Mouse (Mus musculus): ENCODE measurements at regions not wholly inside any gene's neighbourhood (a gene's known extent, or its start where the extent isn't known, plus 50 kb on each side); places are given as distances from the start of the nearest gene placed in this dataset.
A peak's percentile ranks its signal among the peaks of the same experiment; 100 is the strongest.

- H3K27ac ChIP-seq (ENCODE audit: insufficient read depth, low read depth, low read length, poor library complexity, severe bottlenecking), result no peak overlapping the region
- H3K4me3 ChIP-seq (ENCODE audit: insufficient read depth in 1 of 2, low read depth in 1 of 2, low read length in 2 of 2, poor library complexity in 1 of 2, severe bottlenecking in 1 of 2), result no peak overlapping the region
- H3K4me1 ChIP-seq (ENCODE audit: control insufficient read depth in 2 of 2, insufficient read depth in 2 of 2, low read length in 2 of 2, poor library complexity in 1 of 2), result no peaks in the 10 kb centered on the region
- no peak for DNase-seq (ENCODE audit: low read depth, low spot score)
- in situ Hi-C loops (cut with MboI; ENCODE audit: low sequenced_read_pairs in 2 of 2, unreplicated experiment in 2 of 2), result no loop called here
- no peaks in the 10 kb centered on the region for H3K9me3 ChIP-seq (ENCODE audit: control insufficient read depth, insufficient read depth, low read depth, low read length)
- H3K36me3 ChIP-seq (ENCODE audit: control insufficient read depth, insufficient read depth, low read length, poor library complexity, severe bottlenecking), result no peaks in the 10 kb centered on the region
- no peak overlapping the region for H3K9ac ChIP-seq (ENCODE audit: insufficient read depth, low read depth, low read length, poor library complexity, severe bottlenecking)
- TF ChIP-seq ZC3H11A (IDR thresholded peaks at IDR 0.05; ENCODE audit: borderline replicate concordance, low read depth, low read length), result no peak
- TF ChIP-seq MAFK (IDR thresholded peaks at IDR 0.05; ENCODE audit: insufficient read depth, low read depth, low read length), result no peak
- no peak for TF ChIP-seq CHD2 (IDR thresholded peaks at IDR 0.05; ENCODE audit: low read depth, low read length)
- TF ChIP-seq ZNF384 (IDR thresholded peaks at IDR 0.05; ENCODE audit: low read depth, low read length), result no peak
These were observed 235.1 kb upstream of the Elac2 start for GRCm38 (mm10) chr11:64743753-64744152.

- no peak for TF ChIP-seq ZNF384 (IDR thresholded peaks at IDR 0.05; ENCODE audit: low read depth, low read length)
- TF ChIP-seq MAFK (IDR thresholded peaks at IDR 0.05; ENCODE audit: insufficient read depth, low read depth, low read length), result no peak
- no peak for TF ChIP-seq CHD2 (IDR thresholded peaks at IDR 0.05; ENCODE audit: low read depth, low read length)
- no peak for TF ChIP-seq HCFC1 (IDR thresholded peaks at IDR 0.05; ENCODE audit: borderline replicate concordance, insufficient read depth, low read length)
- TF ChIP-seq ZC3H11A (IDR thresholded peaks at IDR 0.05; ENCODE audit: borderline replicate concordance, low read depth, low read length), result no peak
- no peaks in the 10 kb centered on the region for H3K4me1 ChIP-seq (ENCODE audit: control insufficient read depth in 2 of 2, insufficient read depth in 2 of 2, low read length in 2 of 2, poor library complexity in 1 of 2)
These were observed 232.7 kb upstream of the Elac2 start for GRCm38 (mm10) chr11:64746146-64746545.

DNA sequence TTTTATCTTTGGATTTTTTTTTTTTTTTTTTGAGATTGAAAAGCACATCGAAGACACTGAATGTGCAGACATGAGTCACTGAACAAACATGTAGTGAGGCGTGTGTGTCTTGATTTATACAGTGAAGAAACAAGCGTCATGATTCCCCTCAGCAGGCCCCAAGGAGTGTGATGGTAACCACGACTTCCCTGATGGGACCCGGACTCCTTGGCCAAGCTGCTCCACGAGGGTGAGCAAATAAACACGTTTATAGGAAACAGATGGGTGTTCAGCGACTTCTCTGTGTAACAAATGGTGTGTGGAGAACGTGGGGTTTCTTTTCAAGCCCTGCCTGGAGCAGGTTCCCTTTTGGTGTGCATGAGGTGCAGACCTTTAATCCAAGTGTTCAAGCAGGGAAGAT lies 228.9 kb upstream of the Elac2 start:
- no peak overlapping the region for H3K27ac ChIP-seq (ENCODE audit: insufficient read depth, low read depth, low read length, poor library complexity, severe bottlenecking)
- DNase-seq (ENCODE audit: low read depth, low spot score), result no peak
- H3K36me3 ChIP-seq (ENCODE audit: control insufficient read depth, insufficient read depth, low read length, poor library complexity, severe bottlenecking), result no peaks in the 10 kb centered on the region
- H3K4me1 ChIP-seq (ENCODE audit: control insufficient read depth in 2 of 2, insufficient read depth in 2 of 2, low read length in 2 of 2, poor library complexity in 1 of 2), result no peaks in the 10 kb centered on the region
- H3K9ac ChIP-seq (ENCODE audit: insufficient read depth, low read depth, low read length, poor library complexity, severe bottlenecking), result no peak overlapping the region
- H3K9me3 ChIP-seq (ENCODE audit: control insufficient read depth, insufficient read depth, low read depth, low read length), result no peaks in the 10 kb centered on the region
- in situ Hi-C loops (cut with MboI; ENCODE audit: low sequenced_read_pairs in 2 of 2, unreplicated experiment in 2 of 2), result no loop called here
- no peak for TF ChIP-seq MAFK (IDR thresholded peaks at IDR 0.05; ENCODE audit: insufficient read depth, low read depth, low read length)
- no peak overlapping the region for H3K4me3 ChIP-seq (ENCODE audit: insufficient read depth in 1 of 2, low read depth in 1 of 2, low read length in 2 of 2, poor library complexity in 1 of 2, severe bottlenecking in 1 of 2)

More at GRCm38 (mm10) chr11:64746146-64746545, 232.7 kb upstream of the Elac2 start:
- Histone ChIP-seq H3K4me3 (ENCODE audit: insufficient read depth in 1 of 2, low read depth in 1 of 2, low read length in 2 of 2, poor library complexity in 1 of 2, severe bottlenecking in 1 of 2) (no peak overlapping the region), H3K9me3 (ENCODE audit: control insufficient read depth, insufficient read depth, low read depth, low read length) (no peaks in the 10 kb centered on the region), H3K9ac (ENCODE audit: insufficient read depth, low read depth, low read length, poor library complexity, severe bottlenecking) (no peak overlapping the region), H3K27ac (ENCODE audit: insufficient read depth, low read depth, low read length, poor library complexity, severe bottlenecking) (no peak overlapping the region), H3K36me3 (ENCODE audit: control insufficient read depth, insufficient read depth, low read length, poor library complexity, severe bottlenecking) (no peaks in the 10 kb centered on the region)
- no peak for DNase-seq (ENCODE audit: low read depth, low spot score)
- in situ Hi-C loops (cut with MboI; ENCODE audit: low sequenced_read_pairs in 2 of 2, unreplicated experiment in 2 of 2), result no loop called here

DNA sequence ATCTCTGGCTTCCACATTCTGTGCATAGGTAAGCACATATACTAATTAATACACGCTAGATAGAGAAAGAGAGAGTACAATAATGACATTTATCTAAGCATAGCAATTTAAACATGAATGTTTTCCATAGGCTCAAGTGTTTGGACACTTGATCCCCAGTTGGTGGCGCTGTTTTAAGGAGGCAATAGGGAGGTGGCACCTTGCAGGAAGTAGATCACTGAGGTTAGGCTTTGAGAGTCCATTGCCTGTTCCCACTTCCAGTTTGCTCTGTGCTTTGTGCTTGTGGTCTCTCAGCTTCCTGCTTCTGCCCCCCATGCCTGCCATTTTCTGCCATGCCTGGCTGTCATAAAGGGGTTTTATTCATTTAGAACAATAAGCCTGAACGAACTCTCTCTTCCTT lies 226.5 kb upstream of the Elac2 start:
- in situ Hi-C loops (cut with MboI; ENCODE audit: low sequenced_read_pairs in 2 of 2, unreplicated experiment in 2 of 2), result no loop called here
- Histone ChIP-seq H3K27ac (ENCODE audit: insufficient read depth, low read depth, low read length, poor library complexity, severe bottlenecking) (no peak overlapping the region), H3K4me1 (ENCODE audit: control insufficient read depth in 2 of 2, insufficient read depth in 2 of 2, low read length in 2 of 2, poor library complexity in 1 of 2) (no peaks in the 10 kb centered on the region), H3K4me3 (ENCODE audit: insufficient read depth in 1 of 2, low read depth in 1 of 2, low read length in 2 of 2, poor library complexity in 1 of 2, severe bottlenecking in 1 of 2) (no peak overlapping the region), H3K36me3 (ENCODE audit: control insufficient read depth, insufficient read depth, low read length, poor library complexity, severe bottlenecking) (no peaks in the 10 kb centered on the region), H3K9me3 (ENCODE audit: control insufficient read depth, insufficient read depth, low read depth, low read length) (no peaks in the 10 kb centered on the region), H3K9ac (ENCODE audit: insufficient read depth, low read depth, low read length, poor library complexity, severe bottlenecking) (no peak overlapping the region)
- no peak for TF ChIP-seq HCFC1 (IDR thresholded peaks at IDR 0.05; ENCODE audit: borderline replicate concordance, insufficient read depth, low read length)
- peak; percentile 16 for DNase-seq (ENCODE audit: low read depth, low spot score)

GRCm38 (mm10) chr11:64752816-64753215 lies 226.0 kb upstream of the Elac2 start:
- in situ Hi-C loops (cut with MboI; ENCODE audit: low sequenced_read_pairs in 2 of 2, unreplicated experiment in 2 of 2), result no loop called here
- no peak overlapping the region for H3K27ac ChIP-seq (ENCODE audit: insufficient read depth, low read depth, low read length, poor library complexity, severe bottlenecking)
- no peaks in the 10 kb centered on the region for H3K4me1 ChIP-seq (ENCODE audit: control insufficient read depth in 2 of 2, insufficient read depth in 2 of 2, low read length in 2 of 2, poor library complexity in 1 of 2)
- H3K36me3 ChIP-seq (ENCODE audit: control insufficient read depth, insufficient read depth, low read length, poor library complexity, severe bottlenecking), result no peaks in the 10 kb centered on the region
- DNase-seq (ENCODE audit: low read depth, low spot score), result no peak
- TF ChIP-seq ZC3H11A (IDR thresholded peaks at IDR 0.05; ENCODE audit: borderline replicate concordance, low read depth, low read length) (no peak), HCFC1 (IDR thresholded peaks at IDR 0.05; ENCODE audit: borderline replicate concordance, insufficient read depth, low read length) (no peak), CHD2 (IDR thresholded peaks at IDR 0.05; ENCODE audit: low read depth, low read length) (no peak), MAFK (IDR thresholded peaks at IDR 0.05; ENCODE audit: insufficient read depth, low read depth, low read length) (no peak)
- no peaks in the 10 kb centered on the region for H3K9me3 ChIP-seq (ENCODE audit: control insufficient read depth, insufficient read depth, low read depth, low read length)
- H3K4me3 ChIP-seq (ENCODE audit: insufficient read depth in 1 of 2, low read depth in 1 of 2, low read length in 2 of 2, poor library complexity in 1 of 2, severe bottlenecking in 1 of 2), result no peak overlapping the region
- H3K9ac ChIP-seq (ENCODE audit: insufficient read depth, low read depth, low read length, poor library complexity, severe bottlenecking), result no peak overlapping the region
